Mouse (Mus musculus): ENCODE measurements around the gene Tsga13.

Tsga13 gene

DNA sequence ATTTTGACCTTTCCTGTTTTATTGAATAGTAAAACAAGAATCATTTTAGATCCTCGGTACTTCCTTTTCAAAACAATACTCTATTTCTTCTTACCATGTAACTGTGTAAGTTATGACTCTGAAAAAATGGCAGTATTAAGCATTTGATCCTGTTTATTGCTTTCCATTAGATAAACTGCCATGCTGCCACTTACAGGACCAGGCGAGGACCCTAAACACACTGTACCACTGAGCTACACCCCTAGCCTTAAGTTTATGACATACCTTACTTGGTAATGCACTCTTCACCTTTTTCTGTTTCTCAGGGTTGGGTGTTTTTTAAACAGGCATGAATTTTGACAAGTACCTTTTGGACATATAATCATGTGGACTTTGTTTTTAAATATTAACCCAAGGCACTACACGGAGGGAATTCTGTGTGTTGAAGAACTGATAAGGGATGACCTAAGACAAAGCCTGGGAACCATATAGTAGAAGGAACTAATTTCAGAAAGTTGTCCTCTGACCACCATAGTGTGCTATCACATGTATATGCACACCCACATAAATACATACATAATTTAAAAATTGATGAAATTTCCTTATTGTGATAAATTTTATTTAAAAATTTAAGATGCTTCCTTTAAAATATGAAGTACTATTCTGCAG, 50.2 kb downstream of the Tsga13 start:
- DNase-seq (ENCODE audit: low spot score in 2 of 2), result no peak

DNA sequence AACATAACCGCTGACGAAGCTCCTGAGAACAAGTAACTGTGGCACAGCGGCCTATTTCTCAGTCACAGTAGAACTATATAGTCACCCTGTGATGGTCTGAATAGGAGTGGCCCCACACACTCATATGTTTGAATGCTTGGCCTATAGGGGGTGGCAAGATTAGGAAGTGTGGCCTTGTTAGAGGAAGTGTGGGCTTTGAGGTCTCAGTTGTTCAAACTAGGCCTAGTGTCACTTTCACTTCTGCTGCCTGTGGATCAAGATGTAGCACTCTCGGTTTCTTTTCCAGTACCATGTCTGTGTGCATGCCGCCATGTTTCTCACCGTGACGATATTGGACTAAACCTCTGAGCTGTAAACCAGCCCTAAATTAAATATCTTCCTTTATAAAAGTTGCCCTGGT, 59.4 kb downstream of the Tsga13 start:
- DNase-seq (ENCODE audit: low spot score in 2 of 2), result peak in 1 of 2 experiments; percentile 7

DNA sequence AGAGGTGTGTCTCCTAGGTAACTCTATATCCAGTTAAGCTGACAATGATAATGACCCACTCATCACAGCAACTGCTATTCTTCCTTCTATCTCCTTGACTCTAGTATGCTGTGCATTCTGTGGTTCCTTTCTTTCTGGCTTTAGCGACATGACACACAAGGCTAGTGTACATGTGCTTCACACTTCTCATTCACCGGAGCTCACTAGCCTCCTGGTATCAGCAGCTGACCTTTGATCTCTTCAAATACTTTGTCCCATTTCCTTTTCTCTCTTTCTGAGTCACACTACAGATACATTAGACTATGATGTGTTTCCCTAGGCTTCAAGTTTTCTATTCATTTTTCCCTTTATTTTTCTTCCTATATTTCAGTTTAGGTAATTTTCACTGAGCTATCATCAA, 60.2 kb downstream of the Tsga13 start:
- DNase-seq (ENCODE audit: low spot score in 2 of 2), result no peak

DNA sequence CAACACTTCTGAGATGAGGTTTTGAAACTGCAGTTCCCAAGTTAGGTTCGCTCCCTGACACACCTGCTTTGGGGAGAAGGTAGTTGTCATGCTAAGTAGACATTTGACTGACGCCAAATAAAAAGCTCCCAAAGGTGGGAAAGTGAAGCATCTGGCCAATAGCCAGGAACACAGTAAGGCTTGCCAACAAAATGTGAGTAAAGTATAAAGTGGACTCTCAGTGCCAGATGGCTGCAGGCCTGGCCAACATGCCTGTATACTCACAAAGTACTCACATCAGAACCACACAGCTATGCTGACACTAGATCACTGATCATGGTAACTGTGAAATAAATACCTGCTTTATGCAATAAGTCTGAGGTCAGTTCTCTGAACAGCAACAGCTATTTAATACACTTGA, 65.6 kb downstream of the Tsga13 start:
- DNase-seq (ENCODE audit: low spot score in 2 of 2), result no peak
